20 mouse cellular contexts compared by ENCODE assay signal in the genomic region with DNA sequence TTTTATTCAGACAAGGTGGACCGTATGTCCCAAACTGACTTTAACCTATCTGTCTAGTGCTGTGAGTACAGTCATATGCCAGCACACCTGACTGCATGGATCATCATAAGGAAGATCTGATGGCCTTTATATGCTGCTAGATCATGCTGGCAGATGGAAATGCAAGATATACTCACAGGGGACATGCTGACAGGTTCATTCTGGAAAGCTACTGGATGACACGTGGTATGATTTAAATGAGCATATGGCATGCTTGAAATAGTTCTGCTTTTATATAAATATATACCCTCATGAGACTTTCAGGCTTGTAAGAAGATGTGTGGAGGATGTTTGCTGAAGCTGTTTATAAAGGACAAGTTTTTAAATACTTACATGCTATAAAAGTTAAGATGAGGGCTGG. TPM values are rescaled to one million over a fixed set of nuclear protein-coding genes. Genes with fewer than 3 reads are reported as not detected.
DNase-seq lines count a peak whose midpoint lies in the region; ATAC-seq lines count a peak whose summit lies in the region.
"Had no signal": no experiment of that assay in that cellular context is flagged by ENCODE, and none has a peak within 500 bp of the region (broad histone marks: within the 10 kb centered on the region; RNA-seq: fewer than 3 reads in every experiment).

No protein-coding gene starts in this region.

- no peaks in the 10 kb centered on the region for H3K4me1 ChIP-seq in forebrain, embryonic 14.5 days (ENCODE audit: control insufficient read depth, insufficient read depth, low read length)
- H3K4me1 ChIP-seq in forebrain, embryonic 10.5 days, result no peaks in the 10 kb centered on the region
- H3K4me1 ChIP-seq: hindbrain, embryonic 12.5 days; neural tube, embryonic 15.5 days had no signal

- no peak for ATAC-seq in forebrain, embryonic 14.5 days
- ATAC-seq: activated CD4-positive, CD25-positive, alpha-beta regulatory T cell, adult 4 months; inflammation-experienced regulatory T-cells, adult 6 months; midbrain, embryonic 16.5 days had no signal

- peaks cover 20% of the 10 kb centered on the region for H3K36me3 ChIP-seq in forebrain, embryonic 14.5 days (ENCODE audit: control insufficient read depth, insufficient read depth, low read length)
- peaks cover 27% of the 10 kb centered on the region for H3K36me3 ChIP-seq in forebrain, embryonic 10.5 days (replicated peaks)

- no peak overlapping the region for H3K4me2 ChIP-seq in forebrain, embryonic 14.5 days (ENCODE audit: low read length)
- H3K4me2 ChIP-seq: hindbrain, embryonic 12.5 days; neural tube, embryonic 15.5 days had no signal

- H3K9me3 ChIP-seq in forebrain, embryonic 14.5 days (replicated peaks; ENCODE audit: control insufficient read depth, low read length), result no peaks in the 10 kb centered on the region
- peaks cover 4% of the 10 kb centered on the region; the same call in 1 of the 2 replicates for H3K9me3 ChIP-seq in forebrain, embryonic 10.5 days
- H3K9me3 ChIP-seq: hindbrain, embryonic 12.5 days; neural tube, embryonic 15.5 days had no signal

- intact Hi-C loops in left cerebral cortex, postnatal 25 days (cut with DNase I), result no loop called here

- peak; percentile 9 for DNase-seq in forebrain, embryonic 14.5 days (ENCODE audit: low spot score)
- no peak for DNase-seq in forebrain, embryonic 10.5 days (ENCODE audit: extremely low spot score, low spot score)
- peak; percentile 25 for DNase-seq in layer of hippocampus, adult 9-11 months
- no peak for DNase-seq in layer of hippocampus, postnatal 14 days (ENCODE audit: low spot score in 2 of 2)
- peak; percentile 83 for DNase-seq in brain, adult 2 months (ENCODE audit: low read depth, low spot score)
- peak; percentile 52 to 94 for DNase-seq in left cerebral cortex, postnatal 25 days (ENCODE audit: low spot score in 2 of 2)
- no peak for DNase-seq in cerebellum, postnatal 25 days
- DNase-seq: adrenal gland, adult 8-10 months; cerebellum, adult 8-10 months; gastrocnemius, postnatal 36 days; heart, adult 2 months; kidney, adult 18-20 months; thymus, postnatal 36 days had no signal

- no peaks in the 10 kb centered on the region for H3K27me3 ChIP-seq in forebrain, embryonic 14.5 days (replicated peaks; ENCODE audit: control insufficient read depth, insufficient read depth, low read length)
- H3K27me3 ChIP-seq in forebrain, embryonic 10.5 days (ENCODE audit: poor library complexity, severe bottlenecking), result no peaks in the 10 kb centered on the region
- H3K27me3 ChIP-seq: hindbrain, embryonic 12.5 days; neural tube, embryonic 15.5 days had no signal

- H3K27ac ChIP-seq in forebrain, embryonic 14.5 days (ENCODE audit: low read depth, low read length), result no peak overlapping the region
- no peak overlapping the region for H3K27ac ChIP-seq in forebrain, embryonic 10.5 days
- H3K27ac ChIP-seq: heart, adult 2 months; hindbrain, embryonic 12.5 days; kidney, postnatal 0 days; macrophage; neural tube, embryonic 15.5 days had no signal

- WGBS in forebrain, embryonic 14.5 days, result 87% methylated on average over 2 of the region's 2 CpGs
- WGBS in forebrain, embryonic 10.5 days, result 92% methylated on average over 2 of the region's 2 CpGs

- no peak overlapping the region for H3K9ac ChIP-seq in forebrain, embryonic 14.5 days (ENCODE audit: low read length)
- H3K9ac ChIP-seq: hindbrain, embryonic 12.5 days; neural tube, embryonic 15.5 days had no signal

- no peak overlapping the region for H3K4me3 ChIP-seq in forebrain, embryonic 14.5 days (ENCODE audit: low read depth, low read length)
- H3K4me3 ChIP-seq in forebrain, embryonic 10.5 days, result no peak overlapping the region
- H3K4me3 ChIP-seq: heart, adult 2 months; hindbrain, embryonic 12.5 days; neural tube, embryonic 15.5 days had no signal

RNA-seq across cellular contexts. Expression of a gene that starts 20.6 kb away (rescaled TPM):
- polyA plus RNA-seq in forebrain, embryonic 14.5 days (2014; fragmentation: Nextera tagmentation; extraction: Ambion mirVana), result 6.0 and 6.6 TPM in 2 replicates
- polyA plus RNA-seq in forebrain, embryonic 10.5 days (2016; fragmentation: Nextera tagmentation; extraction: Ambion mirVana), result 15.7 and 16.9 TPM in 2 replicates
- total RNA-seq in layer of hippocampus, postnatal 14 days (2021), result 10 to 100 TPM; 26.8 to 31.2 TPM
- total RNA-seq in left cerebral cortex, postnatal 25 days (2021), result 10 to 100 TPM; 39.3 to 40.5 TPM

RNA-seq across cellular contexts. Expression of a gene that starts 43.5 kb away (rescaled TPM):
- 18.2 and 25.8 TPM in 2 replicates for polyA plus RNA-seq in forebrain, embryonic 14.5 days (2014; fragmentation: Nextera tagmentation; extraction: Ambion mirVana)
- 20.9 and 24.4 TPM in 2 replicates for polyA plus RNA-seq in forebrain, embryonic 10.5 days (2016; fragmentation: Nextera tagmentation; extraction: Ambion mirVana)
- total RNA-seq in layer of hippocampus, postnatal 14 days (2021), result 10 to 100 TPM; 24.7 to 25.0 TPM
- total RNA-seq in left cerebral cortex, postnatal 25 days (2021), result 10 to 100 TPM; 24.7 to 30.1 TPM

Comparison
In these comparisons a context has a peak if more than half of its experiments do, and no peak if none do; other contexts are left out.
1. DNase-seq: peak in forebrain, embryonic 14.5 days (single experiment), layer of hippocampus, adult 9-11 months (single experiment), brain, adult 2 months (single experiment) and left cerebral cortex, postnatal 25 days (2 of 2); none in forebrain, embryonic 10.5 days (single experiment), layer of hippocampus, postnatal 14 days (0 of 2) and cerebellum, postnatal 25 days (0 of 2).